Mouse (Mus musculus) embryonic facial prominence, embryonic 12.5 days (tissue): ENCODE results near the gene 9330161L09Rik. TPM values are rescaled to one million over a fixed set of nuclear protein-coding genes. Genes with fewer than 3 reads are reported as not detected.
"Not testable (repeated sequence)": the region's sequence is repeated elsewhere in the genome, so short reads cannot be mapped to it uniquely, and the experiment has no call there.

ENCODE experiments used
- ATAC-seq: fragments of 200-750 bp; cut with Nextera tagmentation; 2 replicates; pipeline ENCODE4 v1.8.0; 2017; ENCODE audit not compliant: insufficient number of reproducible peaks, insufficient read depth, low FRiP score, low TSS enrichment
- H3K27ac ChIP-seq: fragments of 300-500 bp; sonication (generic); 2 replicates; pipeline ENCODE4 v1.5.1; 2016; ENCODE audit warnings: mild to moderate bottlenecking
- H3K27me3 ChIP-seq: fragments of 300-500 bp; sonication (generic); 2 replicates; pipeline ENCODE4 v1.6.1; 2016; ENCODE audit warnings: mild to moderate bottlenecking, moderate library complexity
- H3K36me3 ChIP-seq: fragments of 300-500 bp; sonication (generic); 2 replicates; pipeline ENCODE4 v1.6.1; 2016; ENCODE audit warnings: mild to moderate bottlenecking
- H3K4me1 ChIP-seq: fragments of 300-500 bp; sonication (generic); 2 replicates; pipeline ENCODE4 v1.6.1; 2016
- H3K4me2 ChIP-seq: fragments of 300-500 bp; sonication (generic); replicated peaks from 2 replicates; pipeline ENCODE4 v1.6.1; 2016; ENCODE audit warnings: mild to moderate bottlenecking, moderate library complexity
- H3K4me3 ChIP-seq: fragments of 300-500 bp; sonication (generic); 2 replicates; pipeline ENCODE4 v1.5.1; 2016; ENCODE audit warnings: mild to moderate bottlenecking
- H3K9ac ChIP-seq: fragments of 300-500 bp; sonication (generic); 2 replicates; pipeline ENCODE4 v1.6.1; 2016; ENCODE audit warnings: mild to moderate bottlenecking, moderate library complexity
- H3K9me3 ChIP-seq: fragments of 300-500 bp; sonication (generic); 2 replicates; pipeline ENCODE4 v1.6.1; 2016; ENCODE audit warnings: mild to moderate bottlenecking, moderate library complexity
- WGBS: fragments of 180-500 bp; shearing (Covaris S2); methylation state at CpG from one replicate; pipeline ENCODE4 v1.1.7; 2016; 5-methylcytosine and 5-hydroxymethylcytosine counted together
- polyA plus RNA-seq: library from polyadenylated mRNA; unstranded; fragments of >200 nt; fragmentation: Nextera tagmentation; extraction: Ambion mirVana; gene quantifications from 2 replicates; pipeline ENCODE4 v1.2.1, GENCODE M21; 2016

The 9330161L09Rik gene
- polyA plus RNA-seq = 0.38 and 0.49 TPM in 2 replicates

- Histone ChIP-seq H3K4me3 (no peak within 1 kb of the TSS), H3K27ac (no peak within 1 kb of the TSS), H3K9ac (no peak within 1 kb of the TSS), H3K36me3 (peaks cover 78% of the 10 kb centered on the region), H3K4me1 (no peaks in the 10 kb centered on the region), H3K9me3 (no peaks in the 10 kb centered on the region), H3K4me2 (no peak within 1 kb of the TSS), H3K27me3 (no peaks in the 10 kb centered on the region)
- 92% methylated on average over 4 of the region's 4 CpGs for WGBS
- ATAC-seq = no peak
These were observed at the start of gene 9330161L09Rik for GRCm38 (mm10) chr12:103407720-103408119. Gene 9330161L09Rik (minus strand): TSS chr12:103407820.

GRCm38 (mm10) chr12:103457140-103457539 is 49.5 kb upstream of the 9330161L09Rik start, which contains the start of gene Ifi27l2b:
Gene Ifi27l2b (minus strand): TSS chr12:103457223.
- H3K4me2 ChIP-seq = no peak within 1 kb of the TSS
- H3K4me1 ChIP-seq = no peaks in the 10 kb centered on the region
- no peak for ATAC-seq

GRCm38 (mm10) chr12:103456727-103457126 is 49.1 kb upstream of the 9330161L09Rik start:
- H3K27ac ChIP-seq, H3K36me3 ChIP-seq, H3K27me3 ChIP-seq, H3K4me2 ChIP-seq, H3K4me3 ChIP-seq, H3K9me3 ChIP-seq, H3K4me1 ChIP-seq, H3K9ac ChIP-seq, ATAC-seq: not testable (repeated sequence)
- no CpG with 5 or more reads among the region's 1 CpGs for WGBS

More at GRCm38 (mm10) chr12:103457140-103457539, 49.5 kb upstream of the 9330161L09Rik start, which contains the start of gene Ifi27l2b:
- no peaks in the 10 kb centered on the region for H3K27me3 ChIP-seq
- 74% methylated on average over 3 of the region's 3 CpGs for WGBS
- no peaks in the 10 kb centered on the region for H3K36me3 ChIP-seq
- no peaks in the 10 kb centered on the region for H3K9me3 ChIP-seq
- H3K27ac ChIP-seq = no peak within 1 kb of the TSS
- H3K4me3 ChIP-seq = no peak within 1 kb of the TSS
- no peak within 1 kb of the TSS for H3K9ac ChIP-seq

GRCm38 (mm10) chr12:103453361-103453760 is 45.7 kb upstream of the 9330161L09Rik start:
- no peak overlapping the region for H3K4me2 ChIP-seq
- H3K27me3 ChIP-seq = no peaks in the 10 kb centered on the region
- H3K9ac ChIP-seq = no peak overlapping the region
- H3K27ac ChIP-seq = no peak overlapping the region
- no peak overlapping the region for H3K4me3 ChIP-seq
- H3K4me1 ChIP-seq = no peaks in the 10 kb centered on the region
- no peaks in the 10 kb centered on the region for H3K36me3 ChIP-seq
- ATAC-seq = no peak
- no peaks in the 10 kb centered on the region for H3K9me3 ChIP-seq

- H3K27ac ChIP-seq = no peak overlapping the region
- H3K4me2 ChIP-seq = no peak overlapping the region
- no peaks in the 10 kb centered on the region for H3K27me3 ChIP-seq
- H3K4me1 ChIP-seq = no peaks in the 10 kb centered on the region
- WGBS = 78% methylated on average over 3 of the region's 3 CpGs
- no peaks in the 10 kb centered on the region for H3K9me3 ChIP-seq
- no peaks in the 10 kb centered on the region for H3K36me3 ChIP-seq
- H3K4me3 ChIP-seq = no peak overlapping the region
- no peak overlapping the region for H3K9ac ChIP-seq
- no peak for ATAC-seq
These were observed 37.4 kb upstream of the 9330161L09Rik start for GRCm38 (mm10) chr12:103445060-103445459.

GRCm38 (mm10) chr12:103444261-103444660 is 36.6 kb upstream of the 9330161L09Rik start:
- H3K27me3 ChIP-seq, ATAC-seq, H3K36me3 ChIP-seq, H3K4me2 ChIP-seq, H3K9ac ChIP-seq, H3K4me1 ChIP-seq, H3K27ac ChIP-seq, H3K4me3 ChIP-seq, H3K9me3 ChIP-seq: not testable (repeated sequence)
- WGBS = 51% methylated on average over 6 of the region's 7 CpGs

GRCm38 (mm10) chr12:103443524-103443923 is 35.9 kb upstream of the 9330161L09Rik start, which contains the start of gene Ifi27l2a:
Gene Ifi27l2a (minus strand): TSS chr12:103443680.
- WGBS = 61% methylated on average over 3 of the region's 3 CpGs
- Histone ChIP-seq H3K4me2 (no peak within 1 kb of the TSS), H3K4me1 (no peaks in the 10 kb centered on the region), H3K27ac (no peak within 1 kb of the TSS), H3K4me3 (no peak within 1 kb of the TSS), H3K27me3 (no peaks in the 10 kb centered on the region), H3K36me3 (no peaks in the 10 kb centered on the region), H3K9ac (no peak within 1 kb of the TSS), H3K9me3 (no peaks in the 10 kb centered on the region)
- ATAC-seq = no peak

- no peak overlapping the region for H3K4me3 ChIP-seq
- 75% methylated on average over 1 of the region's 1 CpGs for WGBS
- no peak for ATAC-seq
- no peak overlapping the region for H3K4me2 ChIP-seq
- no peaks in the 10 kb centered on the region for H3K27me3 ChIP-seq
- H3K9me3 ChIP-seq = no peaks in the 10 kb centered on the region
- no peak overlapping the region for H3K9ac ChIP-seq
- H3K4me1 ChIP-seq = no peaks in the 10 kb centered on the region
- no peak overlapping the region for H3K27ac ChIP-seq
- H3K36me3 ChIP-seq = no peaks in the 10 kb centered on the region
These were observed 30.0 kb upstream of the 9330161L09Rik start for GRCm38 (mm10) chr12:103437601-103438000.

GRCm38 (mm10) chr12:103434861-103435260 is 27.2 kb upstream of the 9330161L09Rik start:
- H3K4me3 ChIP-seq = no peak overlapping the region
- H3K9ac ChIP-seq = no peak overlapping the region
- H3K4me2 ChIP-seq = no peak overlapping the region
- no peaks in the 10 kb centered on the region for H3K27me3 ChIP-seq
- no peak for ATAC-seq
- no peaks in the 10 kb centered on the region for H3K36me3 ChIP-seq
- no peak overlapping the region for H3K27ac ChIP-seq
- no peaks in the 10 kb centered on the region for H3K4me1 ChIP-seq
- no peaks in the 10 kb centered on the region for H3K9me3 ChIP-seq

GRCm38 (mm10) chr12:103433986-103434731 is 26.5 kb upstream of the 9330161L09Rik start, which contains the start of gene Ifi27:
Gene Ifi27 (plus strand): TSS chr12:103434211.
- Histone ChIP-seq H3K4me3 (no peak within 1 kb of the TSS), H3K27ac (no peak within 1 kb of the TSS), H3K4me1 (no peaks in the 10 kb centered on the region), H3K36me3 (no peaks in the 10 kb centered on the region), H3K4me2 (no peak within 1 kb of the TSS; the same call in 1 of the 2 replicates), H3K9ac (no peak within 1 kb of the TSS), H3K9me3 (no peaks in the 10 kb centered on the region), H3K27me3 (no peaks in the 10 kb centered on the region)
- WGBS = 61% methylated on average over 8 of the region's 8 CpGs
- no peak for ATAC-seq

- Histone ChIP-seq H3K4me3 (no peak overlapping the region), H3K27me3 (no peaks in the 10 kb centered on the region)
These were observed 25.8 kb upstream of the 9330161L09Rik start for GRCm38 (mm10) chr12:103433430-103433829.

GRCm38 (mm10) chr12:103426710-103427109 is 19.1 kb upstream of the 9330161L09Rik start:
- no peak for ATAC-seq
- Histone ChIP-seq H3K27ac (no peak overlapping the region), H3K36me3 (peaks cover 10% of the 10 kb centered on the region), H3K4me3 (no peak overlapping the region), H3K4me1 (peaks cover 27% of the 10 kb centered on the region), H3K27me3 (no peaks in the 10 kb centered on the region), H3K9ac (no peak overlapping the region), H3K4me2 (no peak overlapping the region), H3K9me3 (no peaks in the 10 kb centered on the region)
- WGBS = 87% methylated on average over 7 of the region's 7 CpGs

More at GRCm38 (mm10) chr12:103433430-103433829, 25.8 kb upstream of the 9330161L09Rik start:
- H3K4me1 ChIP-seq = no peaks in the 10 kb centered on the region
- H3K4me2 ChIP-seq = no peak overlapping the region
- no peaks in the 10 kb centered on the region for H3K36me3 ChIP-seq
- H3K9me3 ChIP-seq = no peaks in the 10 kb centered on the region
- no peak overlapping the region for H3K27ac ChIP-seq
- ATAC-seq = no peak
- no peak overlapping the region for H3K9ac ChIP-seq
- 91% methylated on average over 2 of the region's 2 CpGs for WGBS
